10 mouse cellular contexts compared by ENCODE assay signal in the genomic region with DNA sequence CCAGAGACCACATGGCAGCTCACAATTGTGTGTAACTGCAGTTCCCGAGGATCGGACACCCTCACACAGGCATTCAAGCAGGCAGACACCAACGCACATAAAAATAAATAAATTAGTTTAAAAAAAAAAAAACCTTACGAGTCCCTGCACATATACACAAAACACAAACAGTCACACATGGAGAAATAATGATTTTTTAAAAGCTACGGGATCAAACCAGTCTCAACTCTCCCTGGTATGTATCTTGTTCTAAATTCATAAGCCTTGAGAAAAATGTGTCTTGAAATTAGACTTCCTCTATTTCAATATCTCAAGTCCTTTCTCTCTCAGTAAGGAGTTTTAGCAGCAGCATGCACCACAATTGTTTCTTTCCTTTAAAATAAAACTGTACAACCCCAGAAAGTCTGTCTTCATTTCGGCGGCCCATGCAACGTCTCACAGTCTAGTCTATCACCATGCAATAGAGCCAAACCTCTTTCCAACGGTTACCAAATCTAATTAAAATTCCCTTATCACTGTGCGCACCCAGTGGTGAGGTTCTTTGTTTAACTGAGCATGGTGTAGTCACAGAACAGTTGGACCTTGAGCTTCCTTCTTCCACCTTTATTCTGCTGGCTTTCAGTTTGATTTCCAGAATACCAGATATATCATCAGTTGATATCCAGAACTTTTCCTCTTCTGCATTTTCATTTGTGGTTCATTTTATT.
A peak's percentile ranks its signal among the peaks of the same experiment; 100 is the strongest.
DNase-seq lines count a peak whose midpoint lies in the region; ATAC-seq and TF ChIP-seq lines count a peak whose summit lies in the region.
"Had no signal": no experiment of that assay in that cellular context is flagged by ENCODE, and none has a peak within 500 bp of the region (broad histone marks: within the 10 kb centered on the region; RNA-seq: fewer than 3 reads in every experiment).

No protein-coding gene starts in this region.

- no peaks in the 10 kb centered on the region for H3K36me3 ChIP-seq in heart, adult 2 months (ENCODE audit: control insufficient read depth, insufficient read depth, low read length)
- H3K36me3 ChIP-seq in embryonic facial prominence, embryonic 10.5 days (replicated peaks): no peaks in the 10 kb centered on the region
- H3K36me3 ChIP-seq in intestine, embryonic 14.5 days (ENCODE audit: control insufficient read depth, insufficient read depth, low read length): no peaks in the 10 kb centered on the region
- H3K36me3 ChIP-seq: embryonic facial prominence, embryonic 12.5 days had no signal

- H3K4me3 ChIP-seq in heart, adult 2 months: no peak overlapping the region
- no peak overlapping the region for H3K4me3 ChIP-seq in embryonic facial prominence, embryonic 10.5 days
- H3K4me3 ChIP-seq in intestine, embryonic 14.5 days (ENCODE audit: low read depth, low read length): no peak overlapping the region
- H3K4me3 ChIP-seq: embryonic facial prominence, embryonic 12.5 days had no signal

- intact Hi-C loops in heart, adult 2 months (cut with DNase I): no loop called here

- no peak for TF ChIP-seq EP300 in heart, adult 2 months (IDR thresholded peaks at IDR 0.05; ENCODE audit: insufficient read depth, low read depth, low read length)

- no peaks in the 10 kb centered on the region; the same call in 1 of the 2 replicates for H3K4me1 ChIP-seq in heart, adult 2 months (ENCODE audit: control insufficient read depth, insufficient read depth, low read length)
- H3K4me1 ChIP-seq in embryonic facial prominence, embryonic 10.5 days: peaks cover 7% of the 10 kb centered on the region
- peaks cover 6% of the 10 kb centered on the region; the same call in 1 of the 2 replicates for H3K4me1 ChIP-seq in intestine, embryonic 14.5 days (replicated peaks; ENCODE audit: control insufficient read depth, insufficient read depth, low read length)

- WGBS in heart, adult 2 months: 64% methylated on average over 10 of the region's 10 CpGs
- 83% methylated on average over 10 of the region's 10 CpGs for WGBS in embryonic facial prominence, embryonic 10.5 days
- WGBS in intestine, embryonic 14.5 days: 75% methylated on average over 10 of the region's 10 CpGs

- no peaks in the 10 kb centered on the region for H3K9me3 ChIP-seq in embryonic facial prominence, embryonic 10.5 days
- H3K9me3 ChIP-seq in intestine, embryonic 14.5 days (ENCODE audit: control insufficient read depth, low read length): no peaks in the 10 kb centered on the region
- H3K9me3 ChIP-seq: embryonic facial prominence, embryonic 12.5 days had no signal

- TF ChIP-seq CTCF in heart, adult 2 months (IDR thresholded peaks at IDR 0.05): 0 out of 2 replicates have a peak, but pooled peaks have one; percentile 9

- no peak for TF ChIP-seq POLR2A in heart, adult 2 months (IDR thresholded peaks at IDR 0.05; ENCODE audit: insufficient read depth, low read depth, low read length)

- peak; percentile 44; the same call in 1 of the 2 replicates for ATAC-seq in intestine, embryonic 14.5 days (replicated peaks; ENCODE audit: low FRiP score, low TSS enrichment, low read depth)
- ATAC-seq in megakaryocyte-erythroid progenitor cell, adult 5-6 weeks (replicated peaks; ENCODE audit: low FRiP score, low TSS enrichment, poor library complexity, severe bottlenecking): peak; percentile 82

- H3K9ac ChIP-seq in heart, adult 2 months (ENCODE audit: low read depth, low read length): no peak overlapping the region; the same call in 1 of the 2 replicates
- H3K9ac ChIP-seq in intestine, embryonic 14.5 days (ENCODE audit: low read length): no peak overlapping the region
- H3K9ac ChIP-seq: embryonic facial prominence, embryonic 12.5 days had no signal

- H3K4me2 ChIP-seq in intestine, embryonic 14.5 days (ENCODE audit: low read length): peak overlapping the region; percentile 36
- H3K4me2 ChIP-seq: embryonic facial prominence, embryonic 12.5 days had no signal

- no peaks in the 10 kb centered on the region for H3K27me3 ChIP-seq in heart, adult 2 months (ENCODE audit: control insufficient read depth, insufficient read depth, low read length)
- no peaks in the 10 kb centered on the region for H3K27me3 ChIP-seq in embryonic facial prominence, embryonic 10.5 days (replicated peaks; ENCODE audit: low read depth, poor library complexity, severe bottlenecking)
- no peaks in the 10 kb centered on the region for H3K27me3 ChIP-seq in intestine, embryonic 14.5 days (replicated peaks; ENCODE audit: control insufficient read depth, insufficient read depth, low read length)
- H3K27me3 ChIP-seq: embryonic facial prominence, embryonic 12.5 days had no signal

- DNase-seq in heart, adult 2 months: no peak
- DNase-seq in heart, postnatal 4 days: no peak
- no peak for DNase-seq in embryonic facial prominence, embryonic 10.5 days (ENCODE audit: low spot score)
- DNase-seq in intestine, embryonic 14.5 days (ENCODE audit: low spot score): no peak
- DNase-seq in gastrocnemius, adult 8-10 months (ENCODE audit: low spot score in 2 of 2): no peak
- DNase-seq in B cell, adult 2 months: no peak
- no peak for DNase-seq in cerebellum, postnatal 36 days
- DNase-seq: adrenal gland, adult 2 months had no signal

- peak overlapping the region; percentile 48 for H3K27ac ChIP-seq in heart, adult 2 months
- H3K27ac ChIP-seq in embryonic facial prominence, embryonic 10.5 days (replicated peaks): peak overlapping the region; percentile 57
- H3K27ac ChIP-seq in intestine, embryonic 14.5 days (ENCODE audit: low read depth): no peak overlapping the region
- H3K27ac ChIP-seq: embryonic facial prominence, embryonic 12.5 days had no signal

- no peaks in the 10 kb centered on the region for H3K79me2 ChIP-seq in heart, adult 2 months (replicated peaks; ENCODE audit: control insufficient read depth, insufficient read depth, low read length)
